Mouse (Mus musculus) heart, postnatal 0 days (tissue): ENCODE measurements at regions not wholly inside any gene's neighbourhood (a gene's known extent, or its start where the extent isn't known, plus 50 kb on each side); places are given as distances from the start of the nearest gene placed in this dataset.
A peak's percentile ranks its signal among the peaks of the same experiment; 100 is the strongest.

Experiments
- ATAC-seq: fragments of 200-750 bp; cut with Nextera tagmentation; 2 replicates; pipeline ENCODE4 v1.8.0; 2017; ENCODE audit warnings: low read depth, moderate number of reproducible peaks, moderate library complexity; ENCODE audit not compliant: insufficient read depth
- DNase-seq: peaks from one replicate; pipeline ENCODE4 v3.0.0-alpha.2; 2016; ENCODE audit warnings: low spot score
- H3K27ac ChIP-seq: fragments of 300-500 bp; sonication (generic); 2 replicates; pipeline ENCODE4 v1.5.1; 2014; ENCODE audit warnings: low read depth, mild to moderate bottlenecking
- H3K27me3 ChIP-seq: fragments of 300-500 bp; sonication (generic); 2 replicates; pipeline ENCODE4 v1.6.1; 2014; ENCODE audit warnings: low read length, mixed read lengths; ENCODE audit not compliant: control insufficient read depth, insufficient read depth
- H3K36me3 ChIP-seq: fragments of 300-500 bp; sonication (generic); replicated peaks from 2 replicates; pipeline ENCODE4 v1.6.1; 2014; ENCODE audit warnings: low read length, mixed read lengths; ENCODE audit not compliant: control insufficient read depth, insufficient read depth
- H3K4me1 ChIP-seq: fragments of 300-500 bp; sonication (generic); 2 replicates; pipeline ENCODE4 v1.6.1; 2014; ENCODE audit warnings: antibody characterized with exemption; ENCODE audit not compliant: control insufficient read depth, insufficient read depth
- H3K4me2 ChIP-seq: fragments of 300-500 bp; sonication (generic); 2 replicates; pipeline ENCODE4 v1.6.1; 2014; ENCODE audit warnings: low read depth, mild to moderate bottlenecking, low read length, moderate library complexity
- H3K4me3 ChIP-seq: fragments of 300-500 bp; sonication (generic); 2 replicates; pipeline ENCODE4 v1.5.1; 2014; ENCODE audit warnings: low read depth, low read length
- H3K9ac ChIP-seq: fragments of 300-500 bp; sonication (generic); replicated peaks from 2 replicates; pipeline ENCODE4 v1.6.1; 2014; ENCODE audit warnings: low read depth, low read length, mixed read lengths
- H3K9me3 ChIP-seq: fragments of 300-500 bp; sonication (generic); replicated peaks from 2 replicates; pipeline ENCODE4 v1.6.1; 2016; ENCODE audit warnings: low read length; ENCODE audit not compliant: control insufficient read depth
- CTCF ChIP-seq: IDR thresholded peaks from 2 replicates; pipeline ENCODE4 v1.5.1; 2016; ENCODE audit warnings: antibody characterized with exemption, control low read depth, low read depth
- EP300 ChIP-seq: IDR thresholded peaks from 2 replicates; pipeline ENCODE4 v1.6.1; 2016; ENCODE audit warnings: antibody characterized with exemption, low read depth
- WGBS: fragments of 180-500 bp; shearing (Covaris S2); extraction: QIAGEN DNeasy Blood & Tissue Kit; methylation state at CpG from one replicate; pipeline ENCODE4 v1.1.7; 2014; 5-methylcytosine and 5-hydroxymethylcytosine counted together

- no peaks in the 10 kb centered on the region for H3K36me3 ChIP-seq
- DNase-seq: no peak
- WGBS: 53% methylated on average over 1 of the region's 1 CpGs
These were observed 270.6 kb downstream of the Agtpbp1 start for GRCm38 (mm10) chr13:59314419-59314818.

DNA sequence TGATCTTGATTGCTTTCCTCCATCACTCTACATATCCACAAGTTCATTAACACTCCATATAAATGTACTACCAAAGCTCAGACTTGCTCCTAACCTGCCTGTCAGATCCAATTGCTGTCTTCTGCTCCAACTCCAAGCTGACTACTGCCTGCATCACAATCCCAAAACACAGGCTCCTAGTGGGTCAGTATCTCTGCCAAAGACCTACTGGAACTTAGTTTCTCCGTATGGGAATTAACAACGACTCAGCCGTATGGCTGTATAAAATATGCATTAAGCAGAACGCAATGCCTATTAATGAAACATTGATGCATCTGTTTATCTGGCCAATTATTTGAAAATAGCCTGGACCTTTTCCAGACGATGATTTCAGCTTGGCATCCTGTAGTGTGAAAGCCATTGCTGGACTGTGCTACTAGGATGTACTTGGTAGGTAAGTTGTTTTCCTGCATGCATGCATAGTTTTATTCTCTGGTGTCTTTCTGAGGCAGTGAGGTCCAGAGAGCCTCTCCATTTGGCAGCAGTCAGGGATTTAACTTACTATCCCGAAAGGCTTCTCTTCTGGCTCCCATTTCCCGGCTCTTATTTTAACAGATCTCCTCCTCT, 271.2 kb downstream of the Agtpbp1 start:
- Histone ChIP-seq H3K4me2 (no peak overlapping the region), H3K4me1 (no peaks in the 10 kb centered on the region), H3K4me3 (no peak overlapping the region), H3K27me3 (no peaks in the 10 kb centered on the region), H3K36me3 (no peaks in the 10 kb centered on the region), H3K9ac (no peak overlapping the region), H3K27ac (no peak overlapping the region), H3K9me3 (no peaks in the 10 kb centered on the region; the same call in 1 of the 2 replicates)
- DNase-seq (no peak), ATAC-seq (no peak)
- TF ChIP-seq EP300 (no peak), CTCF (no peak)
- 80% methylated on average over 7 of the region's 7 CpGs for WGBS

More at GRCm38 (mm10) chr13:59314419-59314818, 270.6 kb downstream of the Agtpbp1 start:
- H3K9me3 ChIP-seq: no peaks in the 10 kb centered on the region; the same call in 1 of the 2 replicates
- no peaks in the 10 kb centered on the region for H3K4me1 ChIP-seq
- H3K27me3 ChIP-seq: no peaks in the 10 kb centered on the region
- ATAC-seq: no peak
- no peak overlapping the region for H3K4me3 ChIP-seq
- H3K4me2 ChIP-seq: no peak overlapping the region
- no peak overlapping the region for H3K9ac ChIP-seq
- H3K27ac ChIP-seq: no peak overlapping the region
- TF ChIP-seq EP300 (no peak), CTCF (peak; percentile 8; the same call in 1 of the 2 replicates)

DNA sequence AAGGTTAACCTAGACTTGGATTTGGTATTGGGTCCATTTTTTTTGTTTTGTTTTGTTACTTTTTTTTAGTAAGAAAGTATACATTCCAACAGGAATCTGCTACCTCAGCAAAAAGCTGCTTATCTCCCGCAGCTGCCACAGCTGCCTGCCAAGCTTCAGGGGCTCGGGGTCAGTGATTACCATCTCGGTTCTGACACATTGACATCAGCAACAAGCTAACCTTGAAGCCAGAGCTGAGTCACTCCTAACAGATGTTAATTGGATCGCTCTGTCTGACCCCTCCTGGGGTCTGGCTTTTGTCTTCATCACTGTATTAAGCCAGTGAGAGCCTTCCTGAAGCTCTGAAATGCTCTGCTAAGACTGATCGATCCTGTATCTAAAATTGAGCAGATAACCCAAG, 292.1 kb downstream of the Agtpbp1 start:
- Histone ChIP-seq H3K36me3 (no peaks in the 10 kb centered on the region), H3K4me2 (no peak overlapping the region), H3K27ac (no peak overlapping the region), H3K27me3 (no peaks in the 10 kb centered on the region), H3K4me1 (no peaks in the 10 kb centered on the region), H3K9me3 (no peaks in the 10 kb centered on the region), H3K4me3 (no peak overlapping the region), H3K9ac (no peak overlapping the region)
- 6% methylated on average over 5 of the region's 5 CpGs for WGBS
- ATAC-seq (no peak), DNase-seq (no peak)
- TF ChIP-seq CTCF (no peak), EP300 (no peak)

- no peak overlapping the region for H3K4me3 ChIP-seq
- no peaks in the 10 kb centered on the region for H3K9me3 ChIP-seq
- no peaks in the 10 kb centered on the region for H3K4me1 ChIP-seq
- H3K4me2 ChIP-seq: no peak overlapping the region
- DNase-seq: no peak
- no peaks in the 10 kb centered on the region for H3K36me3 ChIP-seq
- WGBS: 76% methylated on average over 11 of the region's 11 CpGs
- no peak overlapping the region for H3K27ac ChIP-seq
- no peaks in the 10 kb centered on the region for H3K27me3 ChIP-seq
- TF ChIP-seq CTCF: peak; percentile 35; the same call in 1 of the 2 replicates
- no peak for TF ChIP-seq EP300
- no peak overlapping the region for H3K9ac ChIP-seq
- no peak for ATAC-seq
These were observed 295.9 kb downstream of the Agtpbp1 start for GRCm38 (mm10) chr13:59289127-59289526.

DNA sequence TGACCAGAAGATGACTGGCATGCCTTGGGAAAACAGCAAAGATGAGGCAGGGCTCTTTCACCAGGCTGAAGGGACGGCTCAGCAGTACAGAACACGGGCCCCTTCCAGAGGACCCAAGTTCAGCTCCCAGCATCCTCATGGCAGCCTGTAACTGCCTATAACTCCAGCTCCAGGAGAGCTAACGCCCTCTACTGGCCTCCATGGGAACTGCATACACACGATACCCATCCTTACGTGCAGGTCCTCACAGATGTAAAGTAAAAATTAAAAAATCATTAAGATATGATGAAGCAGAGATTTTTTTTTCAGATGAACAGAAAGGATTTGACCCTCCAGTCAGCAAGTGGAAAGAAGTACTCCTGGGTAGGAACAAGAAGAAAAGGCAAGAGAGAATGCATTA, 303.8 kb downstream of the Agtpbp1 start:
- DNase-seq (no peak), ATAC-seq (no peak)
- 82% methylated on average over 5 of the region's 5 CpGs for WGBS
- Histone ChIP-seq H3K9me3 (no peaks in the 10 kb centered on the region), H3K27ac (no peak overlapping the region), H3K4me1 (0 out of 2 replicates have a peak, but pooled peaks cover 3% of the 10 kb centered on the region), H3K4me2 (no peak overlapping the region), H3K27me3 (no peaks in the 10 kb centered on the region), H3K36me3 (no peaks in the 10 kb centered on the region), H3K4me3 (no peak overlapping the region), H3K9ac (no peak overlapping the region)
- no peak for TF ChIP-seq CTCF

GRCm38 (mm10) chr13:59279136-59279535, 305.9 kb downstream of the Agtpbp1 start:
- Histone ChIP-seq H3K4me2 (no peak overlapping the region), H3K4me3 (no peak overlapping the region), H3K27me3 (no peaks in the 10 kb centered on the region), H3K9ac (no peak overlapping the region), H3K36me3 (no peaks in the 10 kb centered on the region), H3K4me1 (0 out of 2 replicates have a peak, but pooled peaks cover 3% of the 10 kb centered on the region), H3K27ac (no peak overlapping the region), H3K9me3 (no peaks in the 10 kb centered on the region)
- WGBS: 27% methylated on average over 4 of the region's 4 CpGs
- no peak for DNase-seq
- no peak for ATAC-seq
- no peak for TF ChIP-seq CTCF
- no peak for TF ChIP-seq EP300
